Mouse (Mus musculus) cortical plate, adult 2 months (tissue): ENCODE results near the gene Gpank1. TPM values are rescaled to one million over a fixed set of nuclear protein-coding genes. Genes with fewer than 3 reads are reported as not detected.
"Not testable (repeated sequence)": the region's sequence is repeated elsewhere in the genome, so short reads cannot be mapped to it uniquely, and the experiment has no call there.

Experiments used
- H3K27ac ChIP-seq: fragments of 200-500 bp; 2 replicates; pipeline ENCODE4 v1.5.1; 2012; ENCODE audit warnings: low read length, control low read depth, inconsistent platforms; ENCODE audit not compliant: insufficient read depth
- H3K4me1 ChIP-seq: fragments of 200-500 bp; 2 replicates; pipeline ENCODE4 v1.6.1; 2011; ENCODE audit warnings: low read length; ENCODE audit not compliant: control insufficient read depth, insufficient read depth
- H3K4me3 ChIP-seq: fragments of 200-500 bp; 2 replicates; pipeline ENCODE4 v1.5.1; 2011; ENCODE audit warnings: mild to moderate bottlenecking, low read length, control low read depth; ENCODE audit not compliant: insufficient read depth
- CTCF ChIP-seq: fragments of 200-500 bp; IDR thresholded peaks from 2 replicates; pipeline ENCODE4 v1.5.1; 2011; ENCODE audit warnings: mild to moderate bottlenecking, control low read depth, low read length; ENCODE audit not compliant: insufficient read depth; ENCODE audit errors: extremely low read depth
- POLR2A ChIP-seq: fragments of 200-500 bp; IDR thresholded peaks from 2 replicates; pipeline ENCODE4 v1.6.1; 2011; ENCODE audit warnings: mild to moderate bottlenecking, low read length, control low read depth; ENCODE audit not compliant: insufficient read depth; ENCODE audit errors: extremely low read depth
- polyA plus RNA-seq: library from polyadenylated mRNA; depleted of rRNA; stranded (reverse); fragments of >200 nt; gene quantifications from 2 replicates; pipeline ENCODE4 v1.2.3, GENCODE M21; 2012

Gene Gpank1
- polyA plus RNA-seq, 1 experiment, result 20.4 TPM

DNA sequence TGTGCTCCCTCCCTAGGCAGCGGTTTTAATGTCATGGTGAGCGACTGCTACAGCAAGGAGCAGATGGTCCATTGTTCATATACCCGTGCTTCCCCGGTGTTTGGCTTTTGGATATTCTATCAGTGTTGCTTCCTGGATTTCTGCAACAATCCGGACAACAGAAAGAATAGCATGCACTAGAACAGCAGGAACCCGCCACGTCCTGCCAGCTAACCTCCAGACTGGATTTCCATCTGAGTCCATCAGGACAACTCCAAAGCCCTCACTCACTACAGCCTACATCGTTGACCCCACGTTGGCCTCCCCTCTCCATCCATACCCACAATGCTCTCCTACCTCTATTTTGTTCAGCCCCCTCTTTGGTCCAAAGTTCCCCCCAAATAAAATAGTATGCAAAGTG, 9.5 kb upstream of the Gpank1 start:
- Histone ChIP-seq H3K4me1 (no peaks in the 10 kb centered on the region), H3K4me3 (no peak overlapping the region), H3K27ac (no peak overlapping the region)
- TF ChIP-seq POLR2A (no peak), CTCF (no peak)

DNA sequence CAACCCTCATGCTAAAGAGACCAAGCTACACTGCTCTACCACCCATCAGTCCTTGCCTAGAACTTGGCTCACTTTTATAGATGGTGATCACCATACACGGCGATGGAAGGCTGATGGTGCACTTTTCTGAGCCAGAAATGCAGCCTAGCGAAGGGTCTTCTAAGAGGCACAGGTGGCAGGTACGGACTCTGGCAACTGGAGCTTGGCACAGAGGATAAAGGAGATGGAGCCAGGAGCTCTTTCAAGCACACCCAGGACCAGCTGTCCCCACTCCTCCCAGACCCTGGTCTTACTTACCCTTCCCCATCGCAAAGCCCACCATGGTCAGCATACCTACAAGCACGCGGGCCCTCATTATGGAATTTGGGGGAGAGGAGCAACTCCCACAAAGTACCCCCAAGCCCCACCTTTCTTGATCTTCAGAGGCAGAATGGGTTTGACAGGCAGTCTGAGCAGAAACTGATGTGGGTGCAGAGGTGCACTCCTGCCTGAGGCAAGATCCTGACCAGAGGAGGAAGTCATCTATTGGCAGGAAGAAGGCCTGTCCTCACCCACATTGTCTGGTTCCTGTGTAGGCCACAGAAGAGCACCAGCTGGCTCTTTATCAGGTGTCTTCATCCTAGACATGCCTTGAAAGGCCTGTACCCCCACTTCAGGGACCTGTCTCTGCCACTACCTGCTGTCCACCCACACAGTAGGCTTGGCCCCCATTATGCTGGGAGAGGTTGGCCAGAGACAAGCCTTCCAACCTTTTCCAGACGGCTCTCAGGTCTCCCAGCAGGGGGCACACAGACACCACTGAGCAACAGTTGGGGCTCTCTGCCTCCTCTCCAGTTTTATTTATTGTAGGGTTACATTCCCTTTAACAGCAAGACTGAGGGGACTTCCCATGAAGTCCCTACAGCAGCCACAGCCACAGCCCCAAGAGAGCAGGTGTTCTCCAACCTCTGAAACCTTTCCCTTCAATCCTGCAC, 5.9 kb upstream of the Gpank1 start, which contains the start of gene Ly6g5b:
Gene Ly6g5b, minus strand, starts transcription at position 383 of the 974 bp plus-strand sequence.
- Histone ChIP-seq H3K27ac (no peak within 1 kb of the TSS), H3K4me3 (no peak within 1 kb of the TSS), H3K4me1 (no peaks in the 10 kb centered on the region)
- TF ChIP-seq POLR2A (no peak), CTCF (0 out of 2 replicates have a peak, but pooled peaks have one; percentile 18)

DNA sequence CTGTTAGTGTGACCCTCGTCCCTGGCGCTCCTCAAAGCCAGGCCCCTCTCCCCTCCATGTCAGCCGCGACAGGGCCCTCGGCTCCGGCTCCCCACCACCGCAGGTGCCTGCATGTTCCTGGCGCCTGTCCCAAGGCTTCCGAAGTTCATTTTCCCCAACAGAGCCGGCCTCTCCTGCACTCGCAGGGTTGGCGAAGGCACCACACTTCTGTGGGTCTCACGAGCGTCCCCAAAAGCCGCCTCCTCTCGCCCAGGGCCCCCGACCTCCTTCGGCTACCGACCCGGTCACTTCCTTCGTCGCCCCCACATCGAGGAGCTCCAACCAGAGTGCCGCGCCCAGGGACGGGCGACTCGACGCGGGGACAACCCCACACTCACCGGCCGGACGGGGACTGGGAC, 511 bp upstream of the Gpank1 start:
- TF ChIP-seq CTCF, result no peak
- Histone ChIP-seq H3K27ac (0 out of 2 replicates have a peak overlapping the region, but pooled peaks have one; percentile 4), H3K4me1 (peaks cover 2% of the 10 kb centered on the region; the same call in 1 of the 2 replicates), H3K4me3 (peak overlapping the region; percentile 79)

DNA sequence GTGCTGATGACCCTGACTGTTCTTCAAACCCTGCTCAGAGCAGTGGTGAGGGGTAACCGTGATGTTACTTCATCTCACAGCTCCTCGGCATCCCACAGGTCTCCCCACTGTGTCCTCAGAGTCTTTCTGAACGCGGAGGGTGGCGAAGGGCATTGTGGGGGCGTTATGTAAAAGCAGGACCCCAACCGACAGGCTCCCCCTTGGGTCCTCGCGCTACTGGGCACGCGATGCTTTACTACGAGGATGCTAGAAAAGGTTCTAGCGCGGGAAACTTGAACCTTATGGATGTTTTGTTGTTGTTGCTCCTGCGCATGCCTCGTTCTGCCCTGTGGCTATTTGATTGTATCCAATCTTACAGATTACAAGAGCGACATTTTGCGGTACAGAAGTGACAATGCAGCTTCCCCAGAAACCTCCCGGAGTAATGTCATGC, 632 bp downstream of the Gpank1 start, which contains the start of gene Csnk2b:
Gene Csnk2b, minus strand, starts transcription at position 183 of the 433 bp plus-strand sequence.
- peak within 1 kb of the TSS; percentile 79 for H3K4me3 ChIP-seq
- peaks cover 2% of the 10 kb centered on the region; the same call in 1 of the 2 replicates for H3K4me1 ChIP-seq
- TF ChIP-seq POLR2A, result peak; percentile 29; the same call in 1 of the 2 replicates
- TF ChIP-seq CTCF, result peak; percentile 39
- H3K27ac ChIP-seq, result peak within 1 kb of the TSS; percentile 43

DNA sequence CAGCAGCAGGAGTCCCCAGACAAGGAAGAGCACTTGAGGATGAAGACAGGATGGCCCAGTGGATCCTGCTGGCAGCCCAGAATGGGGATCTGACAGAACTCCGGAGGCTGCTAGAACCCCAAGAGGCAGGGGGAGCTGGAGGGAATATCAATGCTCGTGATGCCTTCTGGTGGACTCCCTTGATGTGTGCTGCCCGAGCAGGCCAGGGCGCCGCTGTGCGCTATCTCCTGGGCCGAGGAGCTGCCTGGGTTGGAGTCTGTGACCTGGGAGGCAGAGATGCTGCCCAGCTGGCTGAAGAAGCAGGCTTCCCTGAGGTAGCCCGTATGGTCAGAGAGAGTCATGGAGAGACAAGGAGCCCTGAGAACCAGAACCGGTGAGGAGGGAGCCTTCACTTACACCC, 2.0 kb downstream of the Gpank1 start:
- H3K27ac ChIP-seq, H3K4me1 ChIP-seq, H3K4me3 ChIP-seq: not testable (repeated sequence)

DNA sequence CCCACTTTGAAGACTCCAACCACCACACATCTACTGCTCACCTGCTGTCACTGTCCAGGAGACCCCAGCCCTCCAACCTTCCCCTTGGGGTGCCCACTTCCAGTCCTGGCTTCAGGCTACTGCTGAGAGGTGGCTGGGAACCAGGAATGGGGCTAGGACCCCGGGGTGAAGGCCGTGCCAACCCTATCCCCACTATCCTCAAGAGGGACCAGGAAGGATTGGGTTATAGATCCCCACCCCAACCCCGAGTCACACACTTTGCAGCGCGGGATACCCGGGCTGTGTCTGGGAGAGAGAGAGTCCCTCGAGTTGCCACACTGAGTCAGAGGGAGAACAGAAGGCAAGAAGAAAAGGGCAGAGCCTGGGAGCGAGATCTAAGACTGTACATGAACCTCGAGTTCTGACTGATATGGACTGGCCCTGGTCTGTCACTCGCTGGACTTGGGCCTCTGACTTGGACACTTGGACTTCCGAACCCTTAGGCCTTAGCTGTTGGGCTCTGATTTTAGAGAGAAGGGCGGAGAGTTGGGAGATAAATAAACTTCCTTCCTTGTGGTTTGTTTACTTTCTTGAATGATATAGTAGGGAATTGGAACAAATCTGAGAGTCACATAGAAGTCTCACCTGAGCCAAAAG, 3.1 kb downstream of the Gpank1 start:
- not testable (repeated sequence) for H3K4me1 ChIP-seq, H3K4me3 ChIP-seq, H3K27ac ChIP-seq

DNA sequence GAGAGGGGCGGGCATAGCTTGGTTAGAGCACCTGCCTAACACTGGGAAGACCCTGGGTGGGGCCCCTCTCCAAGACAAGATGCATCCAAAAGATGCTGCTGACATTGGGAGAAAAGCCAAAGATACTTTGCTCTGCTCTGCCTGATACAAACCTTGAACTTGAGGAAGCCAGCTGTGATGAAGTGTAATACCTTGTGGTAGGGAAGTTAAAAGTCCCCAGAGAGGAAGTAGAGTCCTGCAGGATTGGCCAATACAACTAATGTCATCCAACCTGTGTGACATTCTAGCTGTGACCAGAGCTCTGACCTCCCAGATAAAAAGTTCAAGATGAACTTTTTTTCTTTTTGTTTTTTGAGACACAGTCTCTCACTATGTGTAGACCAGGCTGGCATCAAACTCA, 3.8 kb downstream of the Gpank1 start:
- Histone ChIP-seq H3K27ac (0 out of 2 replicates have a peak overlapping the region, but pooled peaks have one; percentile 15), H3K4me3 (peak overlapping the region; percentile 69; the same call in 1 of the 2 replicates), H3K4me1 (peaks cover 3% of the 10 kb centered on the region; the same call in 1 of the 2 replicates)
- TF ChIP-seq POLR2A, result no peak
- TF ChIP-seq CTCF, result no peak

DNA sequence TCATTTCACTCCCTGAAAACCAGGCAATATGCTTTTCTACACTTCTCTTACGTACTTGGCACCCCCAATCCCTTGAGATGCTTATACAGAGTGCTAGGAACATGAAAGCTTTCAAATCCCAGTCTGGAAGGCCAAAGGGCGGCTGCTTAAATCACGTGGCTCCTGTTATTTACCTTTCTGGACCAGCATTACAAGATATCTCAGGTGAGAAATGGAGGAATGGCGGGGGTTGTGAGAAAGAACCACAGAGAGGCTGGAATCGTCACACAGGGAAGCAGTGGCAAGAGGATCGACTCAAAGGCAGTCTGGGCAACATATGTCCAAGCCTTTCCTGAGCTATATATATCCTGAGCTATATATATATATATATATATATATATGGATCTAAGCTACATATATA, 4.3 kb downstream of the Gpank1 start:
- peak overlapping the region; percentile 15; the same call in 1 of the 2 replicates for H3K27ac ChIP-seq
- peak overlapping the region; percentile 69; the same call in 1 of the 2 replicates for H3K4me3 ChIP-seq
- H3K4me1 ChIP-seq, result peaks cover 3% of the 10 kb centered on the region; the same call in 1 of the 2 replicates
- no peak for TF ChIP-seq CTCF
- TF ChIP-seq POLR2A, result no peak

DNA sequence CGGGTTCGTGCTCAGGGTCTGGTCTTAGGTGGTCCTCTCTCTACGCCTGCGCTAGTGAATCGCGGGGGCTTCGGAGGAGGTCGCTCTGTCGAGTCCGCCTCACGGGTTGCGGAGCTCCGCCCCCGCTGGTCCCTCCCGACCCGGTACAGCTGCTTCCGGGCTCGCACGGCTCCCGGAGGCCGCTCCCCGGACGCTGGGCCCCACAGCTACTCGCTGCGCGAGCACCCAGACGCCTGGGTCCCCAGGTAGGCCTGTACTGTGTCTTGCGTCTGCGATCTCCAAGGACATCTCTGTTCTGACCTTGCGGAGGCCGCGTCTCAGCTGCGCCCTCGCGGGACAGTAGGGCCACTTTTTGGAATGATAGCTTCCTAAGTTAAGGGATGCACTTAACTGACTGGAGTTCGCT, 5.0 kb downstream of the Gpank1 start, which contains the start of gene D17H6S53E:
Gene D17H6S53E, plus strand, starts transcription at position 168 of the 406 bp plus-strand sequence.
- TF ChIP-seq CTCF, result no peak
- TF ChIP-seq POLR2A, result no peak
- H3K4me1 ChIP-seq, result peaks cover 3% of the 10 kb centered on the region; the same call in 1 of the 2 replicates
- peak within 1 kb of the TSS; percentile 69 for H3K4me3 ChIP-seq
- peak within 1 kb of the TSS; percentile 75 for H3K27ac ChIP-seq

DNA sequence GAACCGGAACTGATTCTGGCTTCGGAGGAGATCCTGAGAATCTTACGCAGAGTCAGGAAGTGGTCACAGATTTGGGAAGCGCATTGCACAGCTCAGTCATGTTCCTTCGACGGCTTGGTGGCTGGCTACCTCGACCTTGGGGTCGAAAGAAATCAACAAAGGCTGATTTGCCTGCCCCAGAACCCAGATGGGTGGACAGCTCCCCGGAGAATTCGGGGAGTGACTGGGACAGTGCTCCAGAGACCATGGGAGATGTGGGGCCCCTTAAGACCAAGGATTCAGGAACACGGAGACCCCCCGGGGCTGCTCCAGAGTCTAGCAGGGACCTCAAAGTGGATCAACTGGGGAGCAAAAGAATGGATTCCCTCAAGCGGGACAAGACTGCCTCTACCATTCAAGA, 5.8 kb downstream of the Gpank1 start:
- H3K27ac ChIP-seq, result no peak overlapping the region
- H3K4me3 ChIP-seq, result peak overlapping the region; percentile 69
- no peak for TF ChIP-seq POLR2A
- TF ChIP-seq CTCF, result no peak
- H3K4me1 ChIP-seq, result peaks cover 3% of the 10 kb centered on the region; the same call in 1 of the 2 replicates
